Mouse (Mus musculus): Measurements from ENCODE around the gene Sdk2. TPM values are rescaled to one million over a fixed set of nuclear protein-coding genes. Genes with fewer than 3 reads are reported as not detected.
A peak's percentile ranks its signal among the peaks of the same experiment; 100 is the strongest.

Gene Sdk2
- polyA plus RNA-seq, 1 experiment from 2014 or later = 3.6 TPM

- H3K9me3 ChIP-seq (ENCODE audit: control insufficient read depth, low read length) = no peaks in the 10 kb centered on the region
- H3K27ac ChIP-seq = no peak overlapping the region
- 37% methylated on average over 9 of the region's 9 CpGs for WGBS
- H3K27me3 ChIP-seq (ENCODE audit: control insufficient read depth, insufficient read depth, low read length) = no peaks in the 10 kb centered on the region
- H3K4me3 ChIP-seq (replicated peaks; ENCODE audit: low read length) = no peak overlapping the region
- H3K9ac ChIP-seq = no peak overlapping the region
- no peak for DNase-seq (ENCODE audit: low spot score)
- no peaks in the 10 kb centered on the region for H3K36me3 ChIP-seq (replicated peaks; ENCODE audit: control insufficient read depth, insufficient read depth)
- H3K4me2 ChIP-seq (replicated peaks) = no peak overlapping the region
- H3K4me1 ChIP-seq (replicated peaks; ENCODE audit: control insufficient read depth, insufficient read depth, low read length) = peaks cover 36% of the 10 kb centered on the region
- no peak for ATAC-seq (ENCODE audit: low FRiP score)
Observed at GRCm38 (mm10) chr11:113933678-113934077, 133.2 kb downstream of the Sdk2 start.

GRCm38 (mm10) chr11:113932909-113933308, 133.9 kb downstream of the Sdk2 start:
- Histone ChIP-seq H3K27me3 (ENCODE audit: control insufficient read depth, insufficient read depth, low read length) (no peaks in the 10 kb centered on the region), H3K36me3 (replicated peaks; ENCODE audit: control insufficient read depth, insufficient read depth) (no peaks in the 10 kb centered on the region), H3K4me3 (replicated peaks; ENCODE audit: low read length) (no peak overlapping the region), H3K4me1 (replicated peaks; ENCODE audit: control insufficient read depth, insufficient read depth, low read length) (peaks cover 40% of the 10 kb centered on the region), H3K27ac (no peak overlapping the region), H3K4me2 (replicated peaks) (no peak overlapping the region), H3K9me3 (ENCODE audit: control insufficient read depth, low read length) (no peaks in the 10 kb centered on the region), H3K9ac (no peak overlapping the region)
- DNase-seq (ENCODE audit: low spot score) = no peak
- ATAC-seq (ENCODE audit: low FRiP score) = no peak
- 65% methylated on average over 7 of the region's 7 CpGs for WGBS

GRCm38 (mm10) chr11:113931701-113932100, 135.1 kb downstream of the Sdk2 start:
- no peak overlapping the region for H3K27ac ChIP-seq
- no peak overlapping the region for H3K4me2 ChIP-seq (replicated peaks)
- no peak for ATAC-seq (ENCODE audit: low FRiP score)
- no peaks in the 10 kb centered on the region for H3K27me3 ChIP-seq (ENCODE audit: control insufficient read depth, insufficient read depth, low read length)
- H3K4me1 ChIP-seq (replicated peaks; ENCODE audit: control insufficient read depth, insufficient read depth, low read length) = peaks cover 40% of the 10 kb centered on the region
- H3K9ac ChIP-seq = no peak overlapping the region
- no peak overlapping the region for H3K4me3 ChIP-seq (replicated peaks; ENCODE audit: low read length)
- no peaks in the 10 kb centered on the region for H3K9me3 ChIP-seq (ENCODE audit: control insufficient read depth, low read length)
- no peaks in the 10 kb centered on the region for H3K36me3 ChIP-seq (replicated peaks; ENCODE audit: control insufficient read depth, insufficient read depth)
- 52% methylated on average over 4 of the region's 4 CpGs for whole genome bisulfite sequencing
- peak; percentile 62 for DNase-seq (ENCODE audit: low spot score)

GRCm38 (mm10) chr11:113930112-113930511, 136.7 kb downstream of the Sdk2 start:
- WGBS = 37% methylated on average over 11 of the region's 11 CpGs
- no peak overlapping the region for H3K4me2 ChIP-seq (replicated peaks)
- H3K36me3 ChIP-seq (replicated peaks; ENCODE audit: control insufficient read depth, insufficient read depth) = no peaks in the 10 kb centered on the region
- DNase-seq (ENCODE audit: low spot score) (no peak), ATAC-seq (ENCODE audit: low FRiP score) (no peak)
- H3K27me3 ChIP-seq (ENCODE audit: control insufficient read depth, insufficient read depth, low read length) = no peaks in the 10 kb centered on the region
- no peaks in the 10 kb centered on the region for H3K9me3 ChIP-seq (ENCODE audit: control insufficient read depth, low read length)
- no peak overlapping the region for H3K9ac ChIP-seq
- peaks cover 40% of the 10 kb centered on the region for H3K4me1 ChIP-seq (replicated peaks; ENCODE audit: control insufficient read depth, insufficient read depth, low read length)
- H3K27ac ChIP-seq = no peak overlapping the region
- H3K4me3 ChIP-seq (replicated peaks; ENCODE audit: low read length) = no peak overlapping the region

GRCm38 (mm10) chr11:113928831-113929230, 138.0 kb downstream of the Sdk2 start:
- H3K4me3 ChIP-seq (replicated peaks; ENCODE audit: low read length) = no peak overlapping the region
- no peak overlapping the region for H3K4me2 ChIP-seq (replicated peaks)
- H3K36me3 ChIP-seq (replicated peaks; ENCODE audit: control insufficient read depth, insufficient read depth) = no peaks in the 10 kb centered on the region
- ATAC-seq (ENCODE audit: low FRiP score) (no peak), DNase-seq (ENCODE audit: low spot score) (no peak)
- H3K4me1 ChIP-seq (replicated peaks; ENCODE audit: control insufficient read depth, insufficient read depth, low read length) = peaks cover 39% of the 10 kb centered on the region
- H3K27me3 ChIP-seq (ENCODE audit: control insufficient read depth, insufficient read depth, low read length) = no peaks in the 10 kb centered on the region
- H3K9ac ChIP-seq = no peak overlapping the region
- whole genome bisulfite sequencing = 62% methylated on average over 2 of the region's 2 CpGs
- no peaks in the 10 kb centered on the region for H3K9me3 ChIP-seq (ENCODE audit: control insufficient read depth, low read length)
- H3K27ac ChIP-seq = no peak overlapping the region

GRCm38 (mm10) chr11:113928291-113928690, 138.6 kb downstream of the Sdk2 start:
- H3K36me3 ChIP-seq (replicated peaks; ENCODE audit: control insufficient read depth, insufficient read depth) = no peaks in the 10 kb centered on the region
- no peak for DNase-seq (ENCODE audit: low spot score)
- H3K27ac ChIP-seq = no peak overlapping the region
- WGBS = 43% methylated on average over 9 of the region's 9 CpGs
- H3K9me3 ChIP-seq (ENCODE audit: control insufficient read depth, low read length) = no peaks in the 10 kb centered on the region
- no peak overlapping the region; the same call in 1 of the 2 replicates for H3K9ac ChIP-seq
- H3K27me3 ChIP-seq (ENCODE audit: control insufficient read depth, insufficient read depth, low read length) = no peaks in the 10 kb centered on the region
- peaks cover 40% of the 10 kb centered on the region for H3K4me1 ChIP-seq (replicated peaks; ENCODE audit: control insufficient read depth, insufficient read depth, low read length)
- H3K4me3 ChIP-seq (replicated peaks; ENCODE audit: low read length) = no peak overlapping the region
- no peak for ATAC-seq (ENCODE audit: low FRiP score)
- H3K4me2 ChIP-seq (replicated peaks) = no peak overlapping the region

- no peak overlapping the region for H3K4me3 ChIP-seq (replicated peaks; ENCODE audit: low read length)
- H3K27me3 ChIP-seq (ENCODE audit: control insufficient read depth, insufficient read depth, low read length) = no peaks in the 10 kb centered on the region
- ATAC-seq (ENCODE audit: low FRiP score) (no peak), DNase-seq (ENCODE audit: low spot score) (no peak)
- no peak overlapping the region for H3K4me2 ChIP-seq (replicated peaks)
- H3K36me3 ChIP-seq (replicated peaks; ENCODE audit: control insufficient read depth, insufficient read depth) = no peaks in the 10 kb centered on the region
- no peak overlapping the region for H3K27ac ChIP-seq
- H3K9me3 ChIP-seq (ENCODE audit: control insufficient read depth, low read length) = no peaks in the 10 kb centered on the region
- no peak overlapping the region for H3K9ac ChIP-seq
- WGBS = 70% methylated on average over 3 of the region's 3 CpGs
- peaks cover 41% of the 10 kb centered on the region for H3K4me1 ChIP-seq (replicated peaks; ENCODE audit: control insufficient read depth, insufficient read depth, low read length)
Observed at GRCm38 (mm10) chr11:113927826-113928225, 139.0 kb downstream of the Sdk2 start.

- WGBS = 82% methylated on average over 11 of the region's 11 CpGs
- Histone ChIP-seq H3K9me3 (ENCODE audit: control insufficient read depth, low read length) (no peaks in the 10 kb centered on the region), H3K4me3 (replicated peaks; ENCODE audit: low read length) (no peak overlapping the region), H3K36me3 (replicated peaks; ENCODE audit: control insufficient read depth, insufficient read depth) (no peaks in the 10 kb centered on the region), H3K27me3 (ENCODE audit: control insufficient read depth, insufficient read depth, low read length) (no peaks in the 10 kb centered on the region), H3K27ac (no peak overlapping the region), H3K9ac (no peak overlapping the region), H3K4me1 (replicated peaks; ENCODE audit: control insufficient read depth, insufficient read depth, low read length) (peaks cover 40% of the 10 kb centered on the region), H3K4me2 (replicated peaks) (no peak overlapping the region)
- no peak for ATAC-seq (ENCODE audit: low FRiP score)
- DNase-seq (ENCODE audit: low spot score) = no peak
Observed at GRCm38 (mm10) chr11:113927231-113927630, 139.6 kb downstream of the Sdk2 start.

GRCm38 (mm10) chr11:113923137-113923536, 143.7 kb downstream of the Sdk2 start:
- peak; percentile 37; the same call in 1 of the 2 replicates for ATAC-seq (ENCODE audit: low FRiP score)
- Histone ChIP-seq H3K4me3 (replicated peaks; ENCODE audit: low read length) (no peak overlapping the region), H3K4me1 (replicated peaks; ENCODE audit: control insufficient read depth, insufficient read depth, low read length) (peaks cover 11% of the 10 kb centered on the region; the same call in 1 of the 2 replicates), H3K9me3 (ENCODE audit: control insufficient read depth, low read length) (no peaks in the 10 kb centered on the region), H3K36me3 (replicated peaks; ENCODE audit: control insufficient read depth, insufficient read depth) (no peaks in the 10 kb centered on the region), H3K27ac (no peak overlapping the region), H3K9ac (no peak overlapping the region), H3K4me2 (replicated peaks) (no peak overlapping the region), H3K27me3 (ENCODE audit: control insufficient read depth, insufficient read depth, low read length) (no peaks in the 10 kb centered on the region)
- 25% methylated on average over 5 of the region's 5 CpGs for WGBS
- DNase-seq (ENCODE audit: low spot score) = peak; percentile 56
